ENCODE assay signal across 8 mouse cellular contexts in the genomic region with DNA sequence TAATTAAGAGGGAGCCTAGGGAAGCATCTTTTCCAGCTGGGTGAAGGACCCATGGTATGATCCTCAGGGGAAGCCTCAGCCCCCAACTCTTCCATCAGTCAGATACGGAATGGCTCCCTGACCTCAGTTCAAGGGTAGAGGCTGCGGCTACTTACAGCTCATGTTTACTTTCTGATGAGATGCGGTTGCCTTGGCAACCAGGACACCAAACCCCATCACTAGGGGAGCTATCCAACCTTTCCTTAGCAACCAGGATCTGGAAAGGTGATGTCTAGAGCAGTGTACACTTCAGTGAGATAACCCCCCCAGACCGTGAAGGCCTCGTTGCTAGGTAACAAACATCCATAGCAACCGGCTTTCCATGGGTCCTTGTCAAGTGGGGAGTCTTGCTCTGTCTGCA. TPM values are rescaled to one million over a fixed set of nuclear protein-coding genes. Genes with fewer than 3 reads are reported as not detected.
DNase-seq lines count a peak whose midpoint lies in the region; ATAC-seq and TF ChIP-seq lines count a peak whose summit lies in the region.

No protein-coding gene starts in this region.

- H3K4me3 ChIP-seq in layer of hippocampus, adult 2 months, result no peak overlapping the region; the same call in 1 of the 2 replicates
- no peak overlapping the region for H3K4me3 ChIP-seq in forebrain, embryonic 13.5 days
- H3K4me3 ChIP-seq in midbrain, embryonic 10.5 days, result 0 out of 2 replicates have a peak overlapping the region, but pooled peaks have one; percentile 11

- 0 out of 2 replicates have a peak, but pooled peaks have one; percentile 3 for ATAC-seq in forebrain, embryonic 13.5 days

- no peak overlapping the region for H3K9ac ChIP-seq in forebrain, embryonic 13.5 days

- H3K9me3 ChIP-seq in forebrain, embryonic 13.5 days (replicated peaks), result no peaks in the 10 kb centered on the region
- no peaks in the 10 kb centered on the region for H3K9me3 ChIP-seq in midbrain, embryonic 10.5 days (replicated peaks)

- H3K27ac ChIP-seq in layer of hippocampus, adult 2 months, result peak overlapping the region; percentile 99
- H3K27ac ChIP-seq in forebrain, embryonic 13.5 days, result peak overlapping the region; percentile 65
- peak overlapping the region; percentile 50; the same call in 1 of the 2 replicates for H3K27ac ChIP-seq in midbrain, embryonic 10.5 days (replicated peaks)

- peaks cover 62% of the 10 kb centered on the region for H3K4me1 ChIP-seq in forebrain, embryonic 13.5 days
- peaks cover 68% of the 10 kb centered on the region for H3K4me1 ChIP-seq in midbrain, embryonic 10.5 days

- H3K27me3 ChIP-seq in forebrain, embryonic 13.5 days, result no peaks in the 10 kb centered on the region
- no peaks in the 10 kb centered on the region for H3K27me3 ChIP-seq in midbrain, embryonic 10.5 days (ENCODE audit: low read depth, poor library complexity, severe bottlenecking)

- no peak for TF ChIP-seq POLR2A in brain, embryonic 14.5 days (IDR thresholded peaks at IDR 0.05; ENCODE audit: borderline replicate concordance, extremely low read depth, insufficient read depth, insufficient read length, poor library complexity, severe bottlenecking)

- peaks cover 40% of the 10 kb centered on the region for H3K36me3 ChIP-seq in forebrain, embryonic 13.5 days (ENCODE audit: poor library complexity, severe bottlenecking)
- peaks cover 45% of the 10 kb centered on the region for H3K36me3 ChIP-seq in midbrain, embryonic 10.5 days

- DNase-seq in layer of hippocampus, adult 2 months (ENCODE audit: low spot score in 2 of 2), result no peak
- no peak for DNase-seq in layer of hippocampus, postnatal 36 days
- peak; percentile 89 for DNase-seq in brain, embryonic 14.5 days (ENCODE audit: low read depth)
- DNase-seq in midbrain, embryonic 10.5 days (ENCODE audit: low spot score), result peak; percentile 66
- DNase-seq in urinary bladder, adult 2 months (ENCODE audit: low spot score), result no peak
- DNase-seq in thymus, postnatal 14 days, result no peak
- no peak for DNase-seq in spleen, adult 12 weeks (ENCODE audit: low spot score)

- WGBS in forebrain, embryonic 13.5 days, result 49% methylated on average over 6 of the region's 6 CpGs
- WGBS in midbrain, embryonic 10.5 days, result 50% methylated on average over 6 of the region's 6 CpGs

- no peak for TF ChIP-seq CTCF in layer of hippocampus, adult 2 months (conservative IDR thresholded peaks at IDR 0.05)
- no peak for TF ChIP-seq CTCF in brain, embryonic 14.5 days (IDR thresholded peaks at IDR 0.05; ENCODE audit: borderline replicate concordance, extremely low read depth, insufficient read depth, insufficient read length)

- peak overlapping the region; percentile 99; the same call in 1 of the 2 replicates for H3K4me2 ChIP-seq in forebrain, embryonic 13.5 days

RNA-seq across cellular contexts. Expression of gene Dbp, which starts 4.1 kb away (rescaled TPM):
- total RNA-seq in layer of hippocampus, adult 2 months (2021), result 10 to 100 TPM; 69.2 to 72.8 TPM
- total RNA-seq in layer of hippocampus, postnatal 36 days (2021), result 10 to 100 TPM; 49.8 to 51.5 TPM
- 7.6 and 8.4 TPM in 2 replicates for polyA plus RNA-seq in brain, embryonic 14.5 days (2012; rRNA removed)
- 2.5 and 3.0 TPM in 2 replicates for polyA plus RNA-seq in forebrain, embryonic 13.5 days (2015; fragmentation: Nextera tagmentation; extraction: Ambion mirVana)
- 2.1 and 2.9 TPM in 2 replicates for polyA plus RNA-seq in midbrain, embryonic 10.5 days (2016; fragmentation: Nextera tagmentation; extraction: Ambion mirVana)
- 335 and 503 TPM in 2 replicates for polyA plus RNA-seq in urinary bladder, adult 2 months (2012; rRNA removed)

RNA-seq across cellular contexts. Expression of gene Rpl18, which starts 6.2 kb away (rescaled TPM):
- total RNA-seq in layer of hippocampus, adult 2 months (2021), result 100 to 1,000 TPM; 342 to 353 TPM
- 100 to 1,000 TPM; 372 to 375 TPM for total RNA-seq in layer of hippocampus, postnatal 36 days (2021)
- 640 and 749 TPM in 2 replicates for polyA plus RNA-seq in brain, embryonic 14.5 days (2012; rRNA removed)
- polyA plus RNA-seq in forebrain, embryonic 13.5 days (2015; fragmentation: Nextera tagmentation; extraction: Ambion mirVana), result 808 and 823 TPM in 2 replicates
- 965 and 1,116 TPM in 2 replicates for polyA plus RNA-seq in midbrain, embryonic 10.5 days (2016; fragmentation: Nextera tagmentation; extraction: Ambion mirVana)
- 594 and 906 TPM in 2 replicates for polyA plus RNA-seq in urinary bladder, adult 2 months (2012; rRNA removed)

RNA-seq across cellular contexts. Expression of gene Sphk2, which starts 8.8 kb away (rescaled TPM):
- 10 to 100 TPM; 32.3 to 35.8 TPM for total RNA-seq in layer of hippocampus, adult 2 months (2021)
- 10 to 100 TPM; 36.6 to 37.2 TPM for total RNA-seq in layer of hippocampus, postnatal 36 days (2021)
- 33.0 and 39.8 TPM in 2 replicates for polyA plus RNA-seq in brain, embryonic 14.5 days (2012; rRNA removed)
- polyA plus RNA-seq in forebrain, embryonic 13.5 days (2015; fragmentation: Nextera tagmentation; extraction: Ambion mirVana), result 25.3 and 29.7 TPM in 2 replicates
- 32.3 and 32.8 TPM in 2 replicates for polyA plus RNA-seq in midbrain, embryonic 10.5 days (2016; fragmentation: Nextera tagmentation; extraction: Ambion mirVana)
- 22.1 and 25.6 TPM in 2 replicates for polyA plus RNA-seq in urinary bladder, adult 2 months (2012; rRNA removed)

RNA-seq across cellular contexts. Expression of gene Car11, which starts 9.4 kb away (rescaled TPM):
- total RNA-seq in layer of hippocampus, adult 2 months (2021), result 100 to 1,000 TPM; 184 to 211 TPM
- total RNA-seq in layer of hippocampus, postnatal 36 days (2021), result 100 to 1,000 TPM; 191 to 217 TPM
- 81.4 and 108 TPM in 2 replicates for polyA plus RNA-seq in brain, embryonic 14.5 days (2012; rRNA removed)
- 14.9 and 19.8 TPM in 2 replicates for polyA plus RNA-seq in forebrain, embryonic 13.5 days (2015; fragmentation: Nextera tagmentation; extraction: Ambion mirVana)
- 4.6 and 4.9 TPM in 2 replicates for polyA plus RNA-seq in midbrain, embryonic 10.5 days (2016; fragmentation: Nextera tagmentation; extraction: Ambion mirVana)
- polyA plus RNA-seq in urinary bladder, adult 2 months (2012; rRNA removed), result 25.0 and 29.8 TPM in 2 replicates

RNA-seq across cellular contexts. Expression of gene Fam83e, which starts 12.0 kb away (rescaled TPM):
- total RNA-seq in layer of hippocampus, adult 2 months (2021), result under 1 TPM; 0.27 to 0.33 TPM
- total RNA-seq in layer of hippocampus, postnatal 36 days (2021), result under 1 TPM; 0.12 to 0.13 TPM
- polyA plus RNA-seq in brain, embryonic 14.5 days (2012; rRNA removed), result 0.68 and 0.83 TPM in 2 replicates
- 1.3 TPM in 2 replicates for polyA plus RNA-seq in forebrain, embryonic 13.5 days (2015; fragmentation: Nextera tagmentation; extraction: Ambion mirVana)
- polyA plus RNA-seq in midbrain, embryonic 10.5 days (2016; fragmentation: Nextera tagmentation; extraction: Ambion mirVana), result 1.7 and 2.0 TPM in 2 replicates
- polyA plus RNA-seq in urinary bladder, adult 2 months (2012; rRNA removed), result 1.3 and 1.5 TPM in 2 replicates

Comparison
In these comparisons a context has a peak if more than half of its experiments do, and no peak if none do; other contexts are left out.
1. DNase-seq: peak in brain, embryonic 14.5 days (single experiment) and midbrain, embryonic 10.5 days (single experiment); none in layer of hippocampus, adult 2 months (0 of 2), layer of hippocampus, postnatal 36 days (0 of 2), urinary bladder, adult 2 months (single experiment), thymus, postnatal 14 days (single experiment) and spleen, adult 12 weeks (single experiment).
2. RNA of gene Dbp, which starts 4.1 kb away (polyA plus RNA-seq): 335 to 503 TPM in urinary bladder, adult 2 months; 7.6 to 8.4 TPM in brain, embryonic 14.5 days, 2.5 to 3.0 TPM in forebrain, embryonic 13.5 days and 2.1 to 2.9 TPM in midbrain, embryonic 10.5 days; every median in the first group is over 10 times any median in the second.
3. Peak in every context shown above with its lines, with median percentiles within 50 percentile points of each other: H3K27ac ChIP-seq.